Mouse (Mus musculus) stomach, embryonic 14.5 days (tissue): ENCODE measurements at regions not wholly inside any gene's neighbourhood (a gene's known extent, or its start where the extent isn't known, plus 50 kb on each side); places are given as distances from the start of the nearest gene placed in this dataset. TPM values are rescaled to one million over a fixed set of nuclear protein-coding genes. Genes with fewer than 3 reads are reported as not detected.
A peak's percentile ranks its signal among the peaks of the same experiment; 100 is the strongest.
"Not testable (repeated sequence)": the region's sequence is repeated elsewhere in the genome, so short reads cannot be mapped to it uniquely, and the experiment has no call there.

Source experiments
- ATAC-seq: fragments of 200-750 bp; cut with Nextera tagmentation; 2 replicates; pipeline ENCODE4 v1.8.0; 2017; ENCODE audit warnings: low read depth, moderate TSS enrichment; ENCODE audit not compliant: insufficient number of reproducible peaks, insufficient read depth, low FRiP score
- H3K27ac ChIP-seq: fragments of 300-500 bp; sonication (generic); 2 replicates; pipeline ENCODE4 v1.5.1; 2014; ENCODE audit warnings: mild to moderate bottlenecking, low read length, moderate library complexity, mixed read lengths
- H3K27me3 ChIP-seq: fragments of 300-500 bp; sonication (generic); 2 replicates; pipeline ENCODE4 v1.6.1; 2014; ENCODE audit warnings: low read length, control low read depth, mixed read lengths; ENCODE audit not compliant: control insufficient read depth, insufficient read depth
- H3K36me3 ChIP-seq: fragments of 300-500 bp; sonication (generic); 2 replicates; pipeline ENCODE4 v1.6.1; 2014; ENCODE audit warnings: mild to moderate bottlenecking, control low read depth, low read length, moderate library complexity, mixed read lengths; ENCODE audit not compliant: control insufficient read depth, insufficient read depth
- H3K4me1 ChIP-seq: fragments of 300-500 bp; sonication (generic); 2 replicates; pipeline ENCODE4 v1.6.1; 2014; ENCODE audit warnings: low read length, control low read depth, mixed read lengths; ENCODE audit not compliant: control insufficient read depth, insufficient read depth
- H3K4me2 ChIP-seq: fragments of 300-500 bp; sonication (generic); replicated peaks from 2 replicates; pipeline ENCODE4 v1.6.1; 2014; ENCODE audit warnings: low read depth, low read length, control low read depth
- H3K4me3 ChIP-seq: fragments of 300-500 bp; sonication (generic); 2 replicates; pipeline ENCODE4 v1.5.1; 2014; ENCODE audit warnings: low read depth, low read length, control low read depth
- H3K9ac ChIP-seq: fragments of 300-500 bp; sonication (generic); replicated peaks from 2 replicates; pipeline ENCODE4 v1.6.1; 2014; ENCODE audit warnings: low read depth, mild to moderate bottlenecking, control low read depth, low read length, moderate library complexity, mixed read lengths
- H3K9me3 ChIP-seq: fragments of 300-500 bp; sonication (generic); 2 replicates; pipeline ENCODE4 v1.6.1; 2016; ENCODE audit warnings: low read depth, low read length, control low read depth; ENCODE audit not compliant: control insufficient read depth
- WGBS: fragments of 180-500 bp; shearing (Covaris S2); extraction: QIAGEN DNeasy Blood & Tissue Kit; methylation state at CpG from one replicate; pipeline ENCODE4 v1.1.7; 2014; 5-methylcytosine and 5-hydroxymethylcytosine counted together
- microRNA-seq: library from miRNA; unstranded; fragments of <30 nt; microRNA quantifications from one replicate; pipeline ENCODE4, GENCODE M21; 2016

- not testable (repeated sequence) for H3K4me2 ChIP-seq, H3K4me3 ChIP-seq, H3K36me3 ChIP-seq, ATAC-seq, H3K9me3 ChIP-seq, H3K27me3 ChIP-seq, H3K9ac ChIP-seq, H3K27ac ChIP-seq, H3K4me1 ChIP-seq
- 45% methylated on average over 1 of the region's 1 CpGs for WGBS
These were observed 79.6 kb upstream of the Myo9b start for GRCm38 (mm10) chr8:71192939-71193338.

GRCm38 (mm10) chr8:71195006-71195722 is 77.3 kb upstream of the Myo9b start:
- not testable (repeated sequence) for H3K4me1 ChIP-seq, H3K27me3 ChIP-seq, H3K9me3 ChIP-seq, H3K4me3 ChIP-seq, H3K9ac ChIP-seq, H3K36me3 ChIP-seq, H3K27ac ChIP-seq, H3K4me2 ChIP-seq
- WGBS, result 69% methylated on average over 9 of the region's 9 CpGs
- ATAC-seq, result peak; percentile 44; the same call in 1 of the 2 replicates

Small RNA genes lying in the stretch of these regions (microRNA-seq; reads per million reads assigned to microRNA genes)
- not detected for gene Gm27628
